Mouse (Mus musculus) forebrain, embryonic 16.5 days (tissue): ENCODE data around the gene Fmnl2. TPM values are rescaled to one million over a fixed set of nuclear protein-coding genes. Genes with fewer than 3 reads are reported as not detected.

ENCODE experiments used
- ATAC-seq: fragments of 200-750 bp; cut with Nextera tagmentation; 2 replicates; pipeline ENCODE4 v1.8.0; 2017; ENCODE audit warnings: mild to moderate bottlenecking, moderate library complexity
- H3K27ac ChIP-seq: fragments of 300-500 bp; sonication (generic); 2 replicates; pipeline ENCODE4 v1.5.1; 2014; ENCODE audit warnings: low read length, control low read depth
- H3K27me3 ChIP-seq: fragments of 300-500 bp; sonication (generic); replicated peaks from 2 replicates; pipeline ENCODE4 v1.6.1; 2014; ENCODE audit warnings: low read length; ENCODE audit not compliant: control insufficient read depth, insufficient read depth
- H3K36me3 ChIP-seq: fragments of 300-500 bp; sonication (generic); 2 replicates; pipeline ENCODE4 v1.6.1; 2014; ENCODE audit not compliant: control insufficient read depth, insufficient read depth
- H3K4me1 ChIP-seq: fragments of 300-500 bp; sonication (generic); replicated peaks from 2 replicates; pipeline ENCODE4 v1.6.1; 2014; ENCODE audit warnings: low read length; ENCODE audit not compliant: control insufficient read depth, insufficient read depth
- H3K4me2 ChIP-seq: fragments of 300-500 bp; sonication (generic); 2 replicates; pipeline ENCODE4 v1.6.1; 2014; ENCODE audit warnings: mild to moderate bottlenecking, low read length, control low read depth
- H3K4me3 ChIP-seq: fragments of 300-500 bp; sonication (generic); replicated peaks from 2 replicates; pipeline ENCODE4 v1.5.1; 2014; ENCODE audit warnings: mild to moderate bottlenecking, low read length, control low read depth
- H3K9ac ChIP-seq: fragments of 300-500 bp; sonication (generic); replicated peaks from 2 replicates; pipeline ENCODE4 v1.6.1; 2014; ENCODE audit warnings: low read depth, low read length, control low read depth
- H3K9me3 ChIP-seq: fragments of 300-500 bp; sonication (generic); 2 replicates; pipeline ENCODE4 v1.6.1; 2016; ENCODE audit warnings: low read length; ENCODE audit not compliant: control insufficient read depth
- WGBS: fragments of 180-500 bp; shearing (Covaris S2); extraction: QIAGEN DNeasy Blood & Tissue Kit; methylation state at CpG from one replicate; pipeline ENCODE4 v1.1.7; 2014; 5-methylcytosine and 5-hydroxymethylcytosine counted together
- polyA plus RNA-seq: library from polyadenylated mRNA; unstranded; fragments of >200 nt; fragmentation: Nextera tagmentation; extraction: Ambion mirVana; gene quantifications from 2 replicates; pipeline ENCODE4 v1.2.1, GENCODE M21; 2015

Gene Fmnl2
- polyA plus RNA-seq, 1 experiment from 2014 or later, result 15.5 TPM

GRCm38 (mm10) chr2:53047749-53048387 is 190.2 kb downstream of the Fmnl2 start:
- no peak overlapping the region for H3K9ac ChIP-seq
- no peaks in the 10 kb centered on the region for H3K27me3 ChIP-seq
- H3K36me3 ChIP-seq, result peaks cover 5% of the 10 kb centered on the region; the same call in 1 of the 2 replicates
- 86% methylated on average over 1 of the region's 1 CpGs for WGBS
- H3K4me1 ChIP-seq, result peaks cover 16% of the 10 kb centered on the region
- no peak overlapping the region for H3K4me3 ChIP-seq
- no peaks in the 10 kb centered on the region for H3K9me3 ChIP-seq
- peak; percentile 78 for ATAC-seq
- no peak overlapping the region for H3K4me2 ChIP-seq
- H3K27ac ChIP-seq, result peak overlapping the region; percentile 47

GRCm38 (mm10) chr2:53050376-53050775 is 192.7 kb downstream of the Fmnl2 start:
- no peak overlapping the region for H3K4me2 ChIP-seq
- ATAC-seq, result no peak
- no peak overlapping the region for H3K4me3 ChIP-seq
- H3K4me1 ChIP-seq, result peaks cover 30% of the 10 kb centered on the region
- H3K9ac ChIP-seq, result no peak overlapping the region
- peaks cover 4% of the 10 kb centered on the region; the same call in 1 of the 2 replicates for H3K36me3 ChIP-seq
- no peaks in the 10 kb centered on the region for H3K9me3 ChIP-seq
- H3K27me3 ChIP-seq, result no peaks in the 10 kb centered on the region
- 70% methylated on average over 6 of the region's 6 CpGs for WGBS
- no peak overlapping the region for H3K27ac ChIP-seq

GRCm38 (mm10) chr2:53051502-53051901 is 193.8 kb downstream of the Fmnl2 start:
- Histone ChIP-seq H3K27me3 (no peaks in the 10 kb centered on the region), H3K9ac (no peak overlapping the region), H3K9me3 (no peaks in the 10 kb centered on the region), H3K36me3 (peaks cover 4% of the 10 kb centered on the region; the same call in 1 of the 2 replicates), H3K4me1 (peaks cover 30% of the 10 kb centered on the region), H3K4me3 (no peak overlapping the region), H3K4me2 (no peak overlapping the region), H3K27ac (no peak overlapping the region)
- WGBS, result 90% methylated on average over 8 of the region's 8 CpGs
- ATAC-seq, result no peak

GRCm38 (mm10) chr2:53053714-53054113 is 196.1 kb downstream of the Fmnl2 start:
- Histone ChIP-seq H3K9me3 (no peaks in the 10 kb centered on the region), H3K4me3 (no peak overlapping the region), H3K4me1 (peaks cover 19% of the 10 kb centered on the region), H3K27ac (peak overlapping the region; percentile 5), H3K4me2 (no peak overlapping the region), H3K36me3 (peaks cover 4% of the 10 kb centered on the region; the same call in 1 of the 2 replicates), H3K27me3 (no peaks in the 10 kb centered on the region), H3K9ac (no peak overlapping the region)
- ATAC-seq, result peak; percentile 45
- 49% methylated on average over 7 of the region's 7 CpGs for WGBS

GRCm38 (mm10) chr2:53056556-53056955 is 198.9 kb downstream of the Fmnl2 start:
- Histone ChIP-seq H3K4me2 (no peak overlapping the region), H3K4me3 (no peak overlapping the region), H3K27ac (no peak overlapping the region), H3K27me3 (no peaks in the 10 kb centered on the region), H3K36me3 (no peaks in the 10 kb centered on the region), H3K9ac (no peak overlapping the region), H3K4me1 (peaks cover 13% of the 10 kb centered on the region), H3K9me3 (no peaks in the 10 kb centered on the region)
- WGBS, result 82% methylated on average over 6 of the region's 6 CpGs
- ATAC-seq, result no peak

- Histone ChIP-seq H3K9me3 (no peaks in the 10 kb centered on the region), H3K27me3 (no peaks in the 10 kb centered on the region), H3K4me3 (no peak overlapping the region), H3K4me2 (no peak overlapping the region), H3K9ac (no peak overlapping the region), H3K27ac (no peak overlapping the region), H3K4me1 (peaks cover 13% of the 10 kb centered on the region), H3K36me3 (no peaks in the 10 kb centered on the region)
- 83% methylated on average over 2 of the region's 2 CpGs for WGBS
- no peak for ATAC-seq
Measured at GRCm38 (mm10) chr2:53057291-53057690, 199.6 kb downstream of the Fmnl2 start.

GRCm38 (mm10) chr2:53061363-53062000 is 203.8 kb downstream of the Fmnl2 start:
- Histone ChIP-seq H3K9me3 (no peaks in the 10 kb centered on the region), H3K27ac (peak overlapping the region; percentile 69), H3K9ac (no peak overlapping the region), H3K4me2 (no peak overlapping the region), H3K27me3 (no peaks in the 10 kb centered on the region), H3K4me3 (no peak overlapping the region), H3K36me3 (no peaks in the 10 kb centered on the region), H3K4me1 (no peaks in the 10 kb centered on the region; the same call in 1 of the 2 replicates)
- peak; percentile 91 for ATAC-seq
- WGBS, result 63% methylated on average over 9 of the region's 9 CpGs

GRCm38 (mm10) chr2:53066973-53067372 is 209.3 kb downstream of the Fmnl2 start:
- ATAC-seq, result no peak
- Histone ChIP-seq H3K4me3 (no peak overlapping the region), H3K27ac (no peak overlapping the region), H3K27me3 (no peaks in the 10 kb centered on the region), H3K4me1 (peaks cover 2% of the 10 kb centered on the region; the same call in 1 of the 2 replicates), H3K9me3 (no peaks in the 10 kb centered on the region), H3K9ac (no peak overlapping the region), H3K36me3 (no peaks in the 10 kb centered on the region; the same call in 1 of the 2 replicates), H3K4me2 (no peak overlapping the region)
- whole genome bisulfite sequencing, result 93% methylated on average over 2 of the region's 2 CpGs

- Histone ChIP-seq H3K27me3 (no peaks in the 10 kb centered on the region), H3K36me3 (no peaks in the 10 kb centered on the region; the same call in 1 of the 2 replicates), H3K4me2 (no peak overlapping the region), H3K9me3 (no peaks in the 10 kb centered on the region), H3K27ac (0 out of 2 replicates have a peak overlapping the region, but pooled peaks have one; percentile 7), H3K9ac (no peak overlapping the region), H3K4me3 (no peak overlapping the region), H3K4me1 (peaks cover 4% of the 10 kb centered on the region; the same call in 1 of the 2 replicates)
- ATAC-seq, result no peak
- WGBS, result 8% methylated on average over 1 of the region's 1 CpGs
Measured at GRCm38 (mm10) chr2:53070607-53071006, 212.9 kb downstream of the Fmnl2 start.
